ENCODE assay signal across 12 mouse cellular contexts in genomic region chr3:28369698-28370097, GRCm38 (mm10).
A peak's percentile ranks its signal among the peaks of the same experiment; 100 is the strongest.
DNase-seq lines count a peak whose midpoint lies in the region; ATAC-seq and TF ChIP-seq lines count a peak whose summit lies in the region.
"Had no signal": no experiment of that assay in that cellular context is flagged by ENCODE, and none has a peak within 500 bp of the region (broad histone marks: within the 10 kb centered on the region; RNA-seq: fewer than 3 reads in every experiment).

No protein-coding gene starts in this region.

- 56% methylated on average over 5 of the region's 5 CpGs for WGBS in lung, postnatal 0 days
- WGBS in lung, adult 2 months, result 56% methylated on average over 5 of the region's 5 CpGs

- no peak for TF ChIP-seq POLR2A in lung, adult 2 months (IDR thresholded peaks at IDR 0.05; ENCODE audit: borderline replicate concordance, extremely low read depth, low read depth, low read length)

- no peaks in the 10 kb centered on the region for H3K36me3 ChIP-seq in lung, postnatal 0 days (ENCODE audit: insufficient read depth, low read length)
- H3K36me3 ChIP-seq: liver, embryonic 15.5 days had no signal

- H3K4me1 ChIP-seq in lung, postnatal 0 days (ENCODE audit: insufficient read depth, low read depth, low read length), result no peaks in the 10 kb centered on the region; the same call in 1 of the 2 replicates
- H3K4me1 ChIP-seq in lung, adult 2 months (ENCODE audit: control insufficient read depth, insufficient read depth, low read length), result peaks cover 7% of the 10 kb centered on the region
- H3K4me1 ChIP-seq: forebrain, embryonic 13.5 days; liver, embryonic 15.5 days had no signal

- 0 out of 2 replicates have a peak, but pooled peaks have one; percentile 14 for ATAC-seq in lung, postnatal 0 days
- ATAC-seq: forebrain, embryonic 13.5 days had no signal

- TF ChIP-seq EP300 in lung, postnatal 0 days (IDR thresholded peaks at IDR 0.05), result no peak

- DNase-seq in adrenal gland, postnatal 36 days, result peak; percentile 13 to 45
- no peak for DNase-seq in adrenal gland, adult 2 months
- DNase-seq in lung, postnatal 0 days (ENCODE audit: low spot score), result no peak
- no peak for DNase-seq in lung, adult 2 months
- DNase-seq in gastrocnemius, postnatal 25 days, result peak; percentile 64
- peak; percentile 22 for DNase-seq in right cerebral cortex, postnatal 14 days
- no peak for DNase-seq in urinary bladder, postnatal 25 days (ENCODE audit: low spot score)
- DNase-seq in urinary bladder, adult 2 months (ENCODE audit: low spot score), result no peak
- DNase-seq: thymus, postnatal 14 days had no signal

- H3K27me3 ChIP-seq in lung, postnatal 0 days (replicated peaks; ENCODE audit: insufficient read depth, low read length), result no peaks in the 10 kb centered on the region
- H3K27me3 ChIP-seq: forebrain, embryonic 13.5 days; liver, embryonic 15.5 days; megakaryocyte, embryonic 14.5 days had no signal

- H3K4me3 ChIP-seq in lung, postnatal 0 days (ENCODE audit: low read depth, low read length), result no peak overlapping the region
- H3K4me3 ChIP-seq in lung, adult 2 months (replicated peaks; ENCODE audit: extremely low read depth, low read depth, low read length), result no peak overlapping the region
- H3K4me3 ChIP-seq: forebrain, embryonic 13.5 days; liver, embryonic 15.5 days; megakaryocyte, embryonic 14.5 days had no signal

- no peak overlapping the region for H3K4me2 ChIP-seq in lung, postnatal 0 days (replicated peaks; ENCODE audit: low read depth, low read length)
- H3K4me2 ChIP-seq: forebrain, embryonic 13.5 days; liver, embryonic 15.5 days had no signal

- H3K27ac ChIP-seq in lung, postnatal 0 days (ENCODE audit: low read length), result no peak overlapping the region
- H3K27ac ChIP-seq: forebrain, embryonic 13.5 days; liver, embryonic 15.5 days had no signal

- H3K9ac ChIP-seq in lung, postnatal 0 days (replicated peaks; ENCODE audit: low read depth), result no peak overlapping the region
- H3K9ac ChIP-seq: forebrain, embryonic 13.5 days; liver, embryonic 15.5 days had no signal

- no peak for TF ChIP-seq CTCF in lung, postnatal 0 days (IDR thresholded peaks at IDR 0.05)
- TF ChIP-seq CTCF in lung, adult 2 months (IDR thresholded peaks at IDR 0.05; ENCODE audit: insufficient read depth, low read length), result no peak

- H3K9me3 ChIP-seq in lung, postnatal 0 days (ENCODE audit: low read length), result no peaks in the 10 kb centered on the region
- H3K9me3 ChIP-seq: forebrain, embryonic 13.5 days; liver, embryonic 15.5 days; megakaryocyte, embryonic 14.5 days had no signal

Comparison
In these comparisons a context has a peak if more than half of its experiments do, and no peak if none do; other contexts are left out.
1. DNase-seq: peak in adrenal gland, postnatal 36 days (2 of 2), gastrocnemius, postnatal 25 days (single experiment) and right cerebral cortex, postnatal 14 days (single experiment); none in adrenal gland, adult 2 months (single experiment), lung, postnatal 0 days (single experiment), lung, adult 2 months (single experiment), urinary bladder, postnatal 25 days (single experiment) and urinary bladder, adult 2 months (single experiment).